Mouse (Mus musculus) limb, embryonic 14.5 days (tissue): Measurements from ENCODE around the gene Rpl7l1. TPM values are rescaled to one million over a fixed set of nuclear protein-coding genes. Genes with fewer than 3 reads are reported as not detected.
"Not testable (repeated sequence)": the region's sequence is repeated elsewhere in the genome, so short reads cannot be mapped to it uniquely, and the experiment has no call there.

Source experiments
- ATAC-seq: fragments of 200-750 bp; cut with Nextera tagmentation; 2 replicates; pipeline ENCODE4 v1.8.0; 2017; ENCODE audit warnings: low read depth, moderate number of reproducible peaks, moderate TSS enrichment; ENCODE audit not compliant: low FRiP score
- DNase-seq: peaks from one replicate; pipeline ENCODE4 v3.0.0-alpha.2; 2015; ENCODE audit warnings: low spot score
- H3K27ac ChIP-seq: fragments of 300-500 bp; sonication (generic); replicated peaks from 2 replicates; pipeline ENCODE4 v1.5.1; 2014; ENCODE audit warnings: low read depth, mild to moderate bottlenecking, low read length, moderate library complexity, mixed read lengths
- H3K27me3 ChIP-seq: fragments of 300-500 bp; sonication (generic); 2 replicates; pipeline ENCODE4 v1.6.1; 2014; ENCODE audit warnings: low read length, mixed read lengths; ENCODE audit not compliant: control insufficient read depth, insufficient read depth
- H3K36me3 ChIP-seq: fragments of 300-500 bp; sonication (generic); 2 replicates; pipeline ENCODE4 v1.6.1; 2014; ENCODE audit warnings: mild to moderate bottlenecking, low read length, moderate library complexity, mixed read lengths; ENCODE audit not compliant: control insufficient read depth, insufficient read depth
- H3K4me1 ChIP-seq: fragments of 300-500 bp; sonication (generic); 2 replicates; pipeline ENCODE4 v1.6.1; 2014; ENCODE audit warnings: antibody characterized with exemption, low read length, mixed read lengths; ENCODE audit not compliant: control insufficient read depth, insufficient read depth
- H3K4me2 ChIP-seq: fragments of 300-500 bp; sonication (generic); replicated peaks from 2 replicates; pipeline ENCODE4 v1.6.1; 2014; ENCODE audit warnings: low read depth, mild to moderate bottlenecking, low read length, moderate library complexity; ENCODE audit not compliant: severe bottlenecking
- H3K4me3 ChIP-seq: fragments of 300-500 bp; sonication (generic); replicated peaks from 2 replicates; pipeline ENCODE4 v1.5.1; 2014; ENCODE audit warnings: low read length
- H3K9ac ChIP-seq: fragments of 300-500 bp; sonication (generic); 2 replicates; pipeline ENCODE4 v1.6.1; 2014; ENCODE audit warnings: mild to moderate bottlenecking, low read depth, low read length, moderate library complexity; ENCODE audit not compliant: severe bottlenecking
- H3K9me3 ChIP-seq: fragments of 300-500 bp; sonication (generic); 2 replicates; pipeline ENCODE4 v1.6.1; 2016; ENCODE audit warnings: low read length; ENCODE audit not compliant: control insufficient read depth
- POLR2A ChIP-seq: fragments of 200-500 bp; IDR thresholded peaks from 2 replicates; pipeline ENCODE4 v1.8.0; 2012; ENCODE audit warnings: inconsistent platforms, mild to moderate bottlenecking, moderate library complexity, borderline replicate concordance; ENCODE audit not compliant: insufficient read depth, insufficient read length; ENCODE audit errors: extremely low read depth
- WGBS: fragments of 180-500 bp; shearing (Covaris S2); extraction: QIAGEN DNeasy Blood & Tissue Kit; methylation state at CpG from one replicate; pipeline ENCODE4 v1.1.7; 2014; 5-methylcytosine and 5-hydroxymethylcytosine counted together
- polyA plus RNA-seq, 2 experiments: library from polyadenylated mRNA; depleted of rRNA in 1 of 2; stranded (reverse) in 1 of 2; unstranded in 1 of 2; fragments of >200 nt; fragmentation: Nextera tagmentation in 1 of 2; extraction: Ambion mirVana in 1 of 2; gene quantifications; 2 replicates each; pipeline versions ENCODE4 v1.2.1 to v1.2.3; 2012 to 2014

The Rpl7l1 gene
- polyA plus RNA-seq, 2 experiments, result 101 to 126 TPM

- no peaks in the 10 kb centered on the region for H3K9me3 ChIP-seq
- peaks cover 23% of the 10 kb centered on the region for H3K36me3 ChIP-seq
- no peaks in the 10 kb centered on the region for H3K27me3 ChIP-seq
- H3K4me2 ChIP-seq, result peak overlapping the region; percentile 58
- 5% methylated on average over 5 of the region's 5 CpGs for WGBS
- TF ChIP-seq POLR2A, result no peak
- H3K9ac ChIP-seq, result peak overlapping the region; percentile 83
- peaks cover 10% of the 10 kb centered on the region for H3K4me1 ChIP-seq
- H3K27ac ChIP-seq, result peak overlapping the region; percentile 84
- ATAC-seq (peak; percentile 20; the same call in 1 of the 2 replicates), DNase-seq (no peak)
- peak overlapping the region; percentile 92 for H3K4me3 ChIP-seq
Observed at GRCm38 (mm10) chr17:46772038-46772403, 10.5 kb downstream of the Rpl7l1 start.

GRCm38 (mm10) chr17:46771616-46772015 is 10.9 kb downstream of the Rpl7l1 start:
- peak overlapping the region; percentile 58 for H3K4me2 ChIP-seq
- H3K9ac ChIP-seq, result peak overlapping the region; percentile 83
- peaks cover 19% of the 10 kb centered on the region for H3K36me3 ChIP-seq
- H3K4me3 ChIP-seq, result peak overlapping the region; percentile 92
- ATAC-seq (no peak), DNase-seq (no peak)
- no peak for TF ChIP-seq POLR2A
- H3K27me3 ChIP-seq, result no peaks in the 10 kb centered on the region
- peaks cover 10% of the 10 kb centered on the region for H3K4me1 ChIP-seq
- H3K27ac ChIP-seq, result peak overlapping the region; percentile 84; the same call in 1 of the 2 replicates
- no peaks in the 10 kb centered on the region for H3K9me3 ChIP-seq
- WGBS, result 63% methylated on average over 17 of the region's 17 CpGs

GRCm38 (mm10) chr17:46771025-46771424 is 11.4 kb downstream of the Rpl7l1 start:
- Histone ChIP-seq H3K4me3 (no peak overlapping the region), H3K9me3 (no peaks in the 10 kb centered on the region), H3K4me2 (no peak overlapping the region), H3K36me3 (peaks cover 13% of the 10 kb centered on the region), H3K27ac (no peak overlapping the region), H3K9ac (no peak overlapping the region), H3K4me1 (peaks cover 10% of the 10 kb centered on the region), H3K27me3 (no peaks in the 10 kb centered on the region)
- DNase-seq (no peak), ATAC-seq (no peak)
- TF ChIP-seq POLR2A, result no peak
- WGBS, result 81% methylated on average over 4 of the region's 4 CpGs

- no peak for TF ChIP-seq POLR2A
- Histone ChIP-seq H3K4me2 (no peak overlapping the region), H3K9me3 (no peaks in the 10 kb centered on the region), H3K27ac (no peak overlapping the region), H3K9ac (no peak overlapping the region), H3K27me3 (no peaks in the 10 kb centered on the region), H3K4me1 (peaks cover 10% of the 10 kb centered on the region), H3K4me3 (no peak overlapping the region), H3K36me3 (peaks cover 9% of the 10 kb centered on the region)
- DNase-seq, result no peak
- ATAC-seq, result no peak
- WGBS, result 93% methylated on average over 11 of the region's 11 CpGs
Observed at GRCm38 (mm10) chr17:46770546-46770945, 11.9 kb downstream of the Rpl7l1 start.

- ATAC-seq, result no peak
Observed at GRCm38 (mm10) chr17:46767868-46768267, 14.6 kb downstream of the Rpl7l1 start.

GRCm38 (mm10) chr17:46764916-46765315 is 17.6 kb downstream of the Rpl7l1 start:
- WGBS, result 57% methylated on average over 8 of the region's 9 CpGs

More at GRCm38 (mm10) chr17:46767868-46768267, 14.6 kb downstream of the Rpl7l1 start:
- Histone ChIP-seq H3K4me3 (no peak overlapping the region), H3K9ac (no peak overlapping the region), H3K4me1 (peaks cover 4% of the 10 kb centered on the region), H3K4me2 (no peak overlapping the region), H3K27ac (no peak overlapping the region), H3K9me3 (no peaks in the 10 kb centered on the region), H3K36me3 (no peaks in the 10 kb centered on the region), H3K27me3 (no peaks in the 10 kb centered on the region)
- no peak for DNase-seq
- WGBS, result 40% methylated on average over 8 of the region's 8 CpGs
- no peak for TF ChIP-seq POLR2A

More at GRCm38 (mm10) chr17:46764916-46765315, 17.6 kb downstream of the Rpl7l1 start:
- H3K4me2 ChIP-seq, H3K27ac ChIP-seq, H3K4me1 ChIP-seq, H3K9me3 ChIP-seq, DNase-seq, H3K36me3 ChIP-seq, H3K27me3 ChIP-seq, H3K9ac ChIP-seq, ATAC-seq, H3K4me3 ChIP-seq: not testable (repeated sequence)
